Mouse (Mus musculus): ENCODE results near the gene Cntfr. TPM values are rescaled to one million over a fixed set of nuclear protein-coding genes. Genes with fewer than 3 reads are reported as not detected.

Cntfr gene
- polyA plus RNA-seq, 1 experiment = not detected

GRCm38 (mm10) chr4:41631390-41631789, 65.5 kb downstream of the Cntfr start:
- Histone ChIP-seq H3K27ac (ENCODE audit: insufficient read depth, low read depth, low read length) (peak overlapping the region; percentile 68), H3K4me1 (ENCODE audit: control insufficient read depth, insufficient read depth, low read length) (peaks cover 53% of the 10 kb centered on the region), H3K4me3 (ENCODE audit: insufficient read depth, low read depth, low read length) (no peak overlapping the region)
- 5% methylated on average over 11 of the region's 11 CpGs for WGBS
- TF ChIP-seq CTCF (IDR thresholded peaks at IDR 0.05; ENCODE audit: insufficient read depth, low read depth, low read length) = no peak
- no peak for TF ChIP-seq POLR2A (IDR thresholded peaks at IDR 0.05; ENCODE audit: insufficient read depth, low read depth, low read length)

- Histone ChIP-seq H3K27ac (ENCODE audit: insufficient read depth, low read depth, low read length) (no peak overlapping the region), H3K4me1 (ENCODE audit: control insufficient read depth, insufficient read depth, low read length) (peaks cover 41% of the 10 kb centered on the region), H3K4me3 (ENCODE audit: insufficient read depth, low read depth, low read length) (no peak overlapping the region)
- 84% methylated on average over 6 of the region's 6 CpGs for WGBS
- no peak for TF ChIP-seq POLR2A (IDR thresholded peaks at IDR 0.05; ENCODE audit: insufficient read depth, low read depth, low read length)
- no peak for TF ChIP-seq CTCF (IDR thresholded peaks at IDR 0.05; ENCODE audit: insufficient read depth, low read depth, low read length)
Observed at GRCm38 (mm10) chr4:41630196-41630595, 66.7 kb downstream of the Cntfr start.

DNA sequence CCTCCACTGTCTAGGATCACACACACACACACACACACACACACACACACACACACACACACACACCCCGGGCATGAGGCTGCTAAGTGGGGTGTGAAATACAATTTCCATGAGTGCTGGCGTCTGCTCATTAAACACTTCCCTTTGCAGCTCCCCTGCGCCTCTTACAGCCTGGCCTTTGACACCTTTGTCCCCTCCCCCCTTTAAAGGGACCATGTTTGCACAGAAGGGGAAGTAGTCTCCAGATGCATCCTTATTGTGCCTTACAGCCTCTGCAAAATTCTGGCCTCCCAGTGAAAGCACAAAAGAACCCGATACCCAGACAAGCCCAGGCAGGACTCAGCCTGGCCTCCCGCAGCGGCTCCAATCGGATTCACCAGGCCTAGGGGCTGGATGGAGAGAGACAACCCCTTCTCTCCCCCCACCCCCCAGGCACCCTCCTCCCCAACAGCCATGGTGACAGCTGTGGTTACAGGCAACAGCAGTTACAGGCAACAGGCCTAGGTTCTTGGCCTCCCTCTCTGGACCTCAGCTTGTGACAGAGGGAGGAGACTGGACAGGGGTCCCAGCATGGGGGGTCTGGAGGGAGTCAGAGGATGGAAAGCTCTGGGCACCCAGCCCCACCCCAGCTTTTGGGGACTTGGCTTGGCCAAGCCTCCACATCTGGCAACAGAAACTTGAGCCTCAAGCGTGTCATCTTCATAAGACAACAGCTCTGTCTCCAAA, 68.5 kb downstream of the Cntfr start:
- H3K27ac ChIP-seq (ENCODE audit: insufficient read depth, low read depth, low read length) = no peak overlapping the region
- no peak for TF ChIP-seq CTCF (IDR thresholded peaks at IDR 0.05; ENCODE audit: insufficient read depth, low read depth, low read length)
- TF ChIP-seq POLR2A (IDR thresholded peaks at IDR 0.05; ENCODE audit: insufficient read depth, low read depth, low read length) = no peak
- 49% methylated on average over 8 of the region's 8 CpGs for WGBS
- H3K4me3 ChIP-seq (ENCODE audit: insufficient read depth, low read depth, low read length) = no peak overlapping the region
- peaks cover 38% of the 10 kb centered on the region for H3K4me1 ChIP-seq (ENCODE audit: control insufficient read depth, insufficient read depth, low read length)

DNA sequence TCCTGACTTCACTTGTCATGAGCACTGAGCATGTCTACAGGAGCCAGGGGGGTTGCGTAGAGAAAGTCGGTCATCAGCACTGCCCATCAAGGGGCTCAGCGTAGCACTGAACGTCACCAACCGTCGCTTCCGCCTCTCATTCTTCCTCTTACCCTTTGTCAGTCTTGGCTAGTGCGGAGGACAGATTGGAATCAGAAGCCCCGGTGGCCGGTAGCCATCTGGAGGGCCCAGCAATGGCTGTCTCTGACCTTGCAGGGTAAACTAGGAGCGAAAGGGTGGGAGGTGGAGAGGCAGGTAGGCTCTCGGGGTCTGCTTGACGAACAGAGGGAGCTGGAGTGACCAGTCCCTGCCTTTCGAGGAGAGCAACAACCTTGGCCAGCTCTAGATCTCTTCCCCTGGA, 74.8 kb downstream of the Cntfr start:
- no peak overlapping the region for H3K27ac ChIP-seq (ENCODE audit: insufficient read depth, low read depth, low read length)
- peaks cover 17% of the 10 kb centered on the region for H3K4me1 ChIP-seq (ENCODE audit: control insufficient read depth, insufficient read depth, low read length)
- no peak overlapping the region for H3K4me3 ChIP-seq (ENCODE audit: insufficient read depth, low read depth, low read length)
- no peak for TF ChIP-seq CTCF (IDR thresholded peaks at IDR 0.05; ENCODE audit: insufficient read depth, low read depth, low read length)
- TF ChIP-seq POLR2A (IDR thresholded peaks at IDR 0.05; ENCODE audit: insufficient read depth, low read depth, low read length) = no peak
- WGBS = 87% methylated on average over 14 of the region's 14 CpGs

DNA sequence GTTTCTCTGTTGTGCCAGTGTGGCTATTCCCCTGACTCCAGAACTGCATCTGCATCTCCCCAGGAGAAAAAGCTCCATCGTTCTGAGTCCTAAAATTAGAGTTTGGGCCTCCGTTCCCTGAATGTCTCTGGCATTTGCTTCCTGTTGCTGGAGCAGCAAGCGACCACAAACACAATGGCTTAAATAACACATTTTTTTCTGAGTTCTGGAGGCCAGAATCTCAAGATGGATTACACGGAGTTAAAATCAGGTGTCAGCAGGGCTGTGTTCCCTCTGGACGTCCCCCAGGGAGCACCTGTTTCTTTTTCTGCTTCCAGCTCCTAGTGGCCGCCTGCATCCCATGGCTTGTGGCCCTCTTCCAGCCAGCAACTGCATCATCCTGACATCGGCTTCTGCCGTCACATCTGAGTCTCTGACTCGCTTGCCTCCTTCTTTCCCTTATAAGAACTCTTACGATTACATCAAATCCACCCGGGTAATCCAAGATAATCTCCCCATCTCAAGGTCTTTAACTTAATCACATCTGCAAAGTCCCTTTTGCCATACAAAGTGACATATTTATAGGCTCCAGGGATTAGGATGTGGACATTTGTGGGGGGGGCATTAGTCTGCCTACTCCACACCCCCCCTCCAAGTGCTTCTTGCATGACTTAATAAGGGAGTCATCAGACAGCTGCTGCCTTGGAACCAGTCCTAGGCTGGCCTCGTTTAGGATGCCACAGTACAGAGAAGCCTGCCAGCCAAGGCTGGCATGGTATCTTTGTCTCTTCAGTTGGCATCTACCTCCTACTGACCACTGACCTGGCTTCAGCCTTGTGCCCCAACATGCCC, 77.8 kb downstream of the Cntfr start:
- TF ChIP-seq POLR2A (IDR thresholded peaks at IDR 0.05; ENCODE audit: insufficient read depth, low read depth, low read length) (no peak), CTCF (IDR thresholded peaks at IDR 0.05; ENCODE audit: insufficient read depth, low read depth, low read length) (no peak)
- no peak overlapping the region for H3K4me3 ChIP-seq (ENCODE audit: insufficient read depth, low read depth, low read length)
- 0 out of 2 replicates have a peak overlapping the region, but pooled peaks have one; percentile 6 for H3K27ac ChIP-seq (ENCODE audit: insufficient read depth, low read depth, low read length)
- H3K4me1 ChIP-seq (ENCODE audit: control insufficient read depth, insufficient read depth, low read length) = peaks cover 32% of the 10 kb centered on the region
- WGBS = 41% methylated on average over 12 of the region's 12 CpGs

GRCm38 (mm10) chr4:41615661-41616599, 81.0 kb downstream of the Cntfr start:
- peak overlapping the region; percentile 73 for H3K27ac ChIP-seq (ENCODE audit: insufficient read depth, low read depth, low read length)
- peaks cover 28% of the 10 kb centered on the region for H3K4me1 ChIP-seq (ENCODE audit: control insufficient read depth, insufficient read depth, low read length)
- 48% methylated on average over 9 of the region's 9 CpGs for WGBS
- H3K4me3 ChIP-seq (ENCODE audit: insufficient read depth, low read depth, low read length) = no peak overlapping the region
- TF ChIP-seq POLR2A (IDR thresholded peaks at IDR 0.05; ENCODE audit: insufficient read depth, low read depth, low read length) = no peak
- TF ChIP-seq CTCF (IDR thresholded peaks at IDR 0.05; ENCODE audit: insufficient read depth, low read depth, low read length) = no peak

DNA sequence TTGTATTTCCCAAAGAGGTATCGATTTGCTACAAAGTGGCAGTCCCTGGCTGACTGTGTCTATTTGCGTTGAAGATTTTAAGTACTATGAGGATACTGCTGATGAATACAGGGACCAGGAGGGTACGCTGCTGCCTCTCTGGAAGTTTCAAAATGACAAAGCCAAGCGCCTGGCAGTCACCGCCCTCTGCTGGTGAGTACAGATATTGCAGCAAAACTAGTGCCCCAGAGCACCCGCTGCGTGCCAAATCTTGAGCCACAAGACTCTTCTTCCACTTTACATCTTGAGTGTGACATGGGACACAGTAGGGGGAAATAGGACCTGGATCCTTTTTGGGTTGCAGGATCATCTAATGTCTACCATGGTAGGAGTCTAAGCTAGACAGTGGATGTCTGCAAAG, 82.7 kb downstream of the Cntfr start:
- Histone ChIP-seq H3K27ac (ENCODE audit: insufficient read depth, low read depth, low read length) (no peak overlapping the region), H3K4me1 (ENCODE audit: control insufficient read depth, insufficient read depth, low read length) (peaks cover 25% of the 10 kb centered on the region), H3K4me3 (ENCODE audit: insufficient read depth, low read depth, low read length) (no peak overlapping the region)
- whole genome bisulfite sequencing = 7% methylated on average over 7 of the region's 7 CpGs
- TF ChIP-seq CTCF (IDR thresholded peaks at IDR 0.05; ENCODE audit: insufficient read depth, low read depth, low read length) = peak; percentile 88
- no peak for TF ChIP-seq POLR2A (IDR thresholded peaks at IDR 0.05; ENCODE audit: insufficient read depth, low read depth, low read length)

- Histone ChIP-seq H3K4me1 (ENCODE audit: control insufficient read depth, insufficient read depth, low read length) (peaks cover 14% of the 10 kb centered on the region), H3K4me3 (ENCODE audit: insufficient read depth, low read depth, low read length) (no peak overlapping the region), H3K27ac (ENCODE audit: insufficient read depth, low read depth, low read length) (no peak overlapping the region)
- WGBS = 64% methylated on average over 8 of the region's 8 CpGs
- no peak for TF ChIP-seq POLR2A (IDR thresholded peaks at IDR 0.05; ENCODE audit: insufficient read depth, low read depth, low read length)
- no peak for TF ChIP-seq CTCF (IDR thresholded peaks at IDR 0.05; ENCODE audit: insufficient read depth, low read depth, low read length)
Observed at GRCm38 (mm10) chr4:41612166-41612565, 84.7 kb downstream of the Cntfr start.
